Mouse (Mus musculus) retina, embryonic 14.5 days (tissue): Measurements from ENCODE around the gene AY358078.
"Not testable (repeated sequence)": the region's sequence is repeated elsewhere in the genome, so short reads cannot be mapped to it uniquely, and the experiment has no call there.

Experiments used
- DNase-seq: peaks from one replicate; pipeline ENCODE4 v3.0.0-alpha.2; 2015; ENCODE audit warnings: low spot score

AY358078 gene

DNA sequence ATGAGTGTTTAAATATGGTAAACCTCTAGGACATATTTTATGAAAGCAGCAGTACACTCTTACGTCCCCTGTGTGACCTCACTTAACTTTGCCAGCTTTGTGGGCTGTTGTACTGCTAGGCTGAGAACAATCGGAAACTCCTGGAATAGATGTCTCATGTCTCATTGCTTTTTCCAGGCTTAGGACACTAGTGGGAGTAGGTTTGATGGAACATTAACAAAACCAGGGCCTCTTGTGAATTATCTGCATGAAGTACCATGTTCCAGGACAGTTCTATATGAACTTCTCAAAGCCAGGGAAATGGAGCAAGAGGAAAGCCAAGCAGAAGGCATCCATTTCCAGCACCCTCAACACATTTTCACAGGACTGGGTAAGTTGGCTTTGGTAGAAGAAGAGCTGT lies at the start of gene AY358078:
TSS of gene AY358078 (plus strand) at position 301 of the 400 bp plus-strand sequence.
- no peak for DNase-seq

DNA sequence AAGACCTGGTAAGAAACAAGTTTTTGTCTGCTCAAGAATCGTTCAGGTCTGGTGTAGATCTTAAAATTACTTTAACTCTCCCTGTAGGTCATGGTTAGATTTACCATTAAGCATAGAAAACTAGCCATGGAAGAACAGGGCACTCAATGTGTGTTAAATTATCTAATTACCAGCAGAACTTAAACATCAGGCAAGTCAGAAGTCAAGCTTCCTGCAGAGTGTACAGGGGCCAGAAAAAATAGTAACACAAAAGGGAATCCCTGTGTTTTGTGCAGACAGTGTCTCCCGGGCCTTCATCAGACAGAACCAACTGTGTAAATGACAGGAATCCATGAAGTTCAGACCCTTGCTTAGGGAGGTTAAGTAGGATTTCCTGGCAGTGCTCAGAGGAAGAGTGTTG lies 43.9 kb upstream of the AY358078 start:
- DNase-seq: no peak

DNA sequence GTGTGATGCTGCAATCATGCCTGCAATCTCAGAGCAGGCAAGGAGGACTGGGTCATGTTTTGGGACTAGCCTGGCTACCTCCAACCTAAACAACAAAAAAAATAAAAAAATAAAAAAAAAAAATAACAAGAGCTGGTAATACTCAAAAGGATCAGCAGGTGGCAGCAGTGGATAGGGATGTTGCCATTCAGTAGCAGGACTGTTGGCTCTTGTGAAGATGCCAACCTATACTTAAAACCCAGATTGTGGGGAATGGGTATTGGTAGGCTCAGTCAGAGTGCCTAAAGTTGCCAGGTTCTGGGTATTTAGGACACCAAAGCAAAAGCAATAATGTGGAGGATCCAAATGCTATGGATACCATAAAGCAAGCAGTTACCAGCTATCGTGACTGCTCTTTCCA lies 28.5 kb upstream of the AY358078 start:
- peak; percentile 34 for DNase-seq

DNA sequence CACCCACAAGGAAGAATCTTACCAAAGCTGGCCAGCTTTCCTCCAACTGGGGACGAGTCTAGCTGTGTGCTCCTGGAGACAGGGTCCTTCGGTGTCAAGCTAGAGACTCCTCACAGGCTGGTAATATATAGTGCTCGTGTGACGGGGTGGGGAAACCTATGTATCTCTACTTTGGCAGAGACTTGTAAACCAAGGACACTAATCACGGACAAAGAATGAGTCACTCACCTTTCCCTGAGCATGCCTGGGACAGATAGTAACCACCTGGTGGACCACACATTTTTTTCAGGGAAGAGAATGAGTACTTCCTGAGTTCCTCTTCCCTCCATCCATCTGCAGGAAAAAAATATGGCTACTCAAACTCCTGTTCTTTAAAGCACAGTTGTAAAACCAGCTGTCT lies 26.4 kb upstream of the AY358078 start, which contains the start of gene Ang4:
TSS of gene Ang4 (minus strand) at position 101 of the 400 bp plus-strand sequence.
- DNase-seq: no peak

DNA sequence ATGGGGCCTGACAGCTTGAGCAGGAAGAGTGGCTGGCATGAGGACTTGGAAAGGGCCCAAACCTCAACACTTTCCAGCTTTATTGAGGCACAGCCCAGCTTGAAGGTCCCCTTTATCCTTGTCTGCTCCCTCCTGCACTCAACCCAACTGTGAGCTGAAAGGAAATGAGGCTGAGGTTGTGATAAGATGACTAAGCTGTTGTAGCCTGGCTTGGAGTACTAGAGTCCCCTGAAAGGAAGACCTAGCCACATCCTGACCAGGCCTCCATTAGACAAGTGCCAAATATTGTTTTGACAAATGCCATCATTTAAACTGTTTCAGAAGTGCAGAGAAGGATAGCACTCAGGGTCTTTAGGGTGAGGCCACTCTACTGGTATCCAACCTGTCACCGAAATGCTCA lies 22.1 kb upstream of the AY358078 start:
- no peak for DNase-seq

DNA sequence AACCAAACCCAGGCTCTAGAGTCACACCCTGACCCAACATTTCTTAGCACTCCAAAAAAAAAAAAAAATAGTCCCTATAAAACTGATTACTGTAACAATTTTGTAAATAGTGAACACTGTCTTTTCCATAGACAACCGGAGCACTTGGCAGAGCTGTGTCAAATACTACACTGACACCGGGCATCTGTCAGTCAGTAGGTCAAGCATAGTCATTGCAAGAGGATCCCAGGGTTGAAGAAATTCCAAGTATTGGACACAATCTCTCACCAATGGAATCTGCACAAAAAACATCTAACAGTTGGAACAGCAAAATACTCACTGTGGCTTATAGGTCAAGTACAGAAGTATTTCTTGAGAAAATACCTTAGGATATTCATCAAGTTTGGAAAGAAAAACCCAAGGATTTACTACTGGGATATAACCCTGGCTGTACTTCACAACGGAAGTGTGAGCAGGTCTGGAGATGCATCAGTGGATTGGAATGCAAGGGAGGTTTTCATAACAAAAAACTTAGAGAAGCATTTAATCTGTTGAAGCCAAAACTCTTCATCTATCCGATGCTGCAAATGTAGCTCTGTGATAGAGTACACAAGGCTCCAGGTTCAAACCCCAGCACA lies 20.9 kb upstream of the AY358078 start:
- no peak for DNase-seq

DNA sequence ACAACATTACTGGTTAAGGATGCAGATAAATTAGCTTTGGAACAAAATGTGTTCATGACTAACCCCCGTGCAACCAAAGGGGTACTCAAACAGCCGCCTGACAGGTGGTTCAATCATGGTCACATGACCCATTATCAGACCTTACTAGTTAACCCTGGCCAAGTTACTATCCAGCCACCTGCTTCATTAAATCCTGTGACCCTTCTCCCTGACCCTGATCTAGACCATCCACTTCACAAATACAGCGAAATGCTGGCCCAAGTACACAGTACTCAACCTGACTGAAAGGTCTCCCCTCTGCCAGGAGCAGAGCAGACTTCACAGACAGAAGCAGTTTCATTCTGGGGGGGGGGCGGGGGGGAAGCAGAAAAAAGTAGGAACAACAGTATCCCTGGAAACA lies 13.5 kb upstream of the AY358078 start:
- DNase-seq: no peak

DNA sequence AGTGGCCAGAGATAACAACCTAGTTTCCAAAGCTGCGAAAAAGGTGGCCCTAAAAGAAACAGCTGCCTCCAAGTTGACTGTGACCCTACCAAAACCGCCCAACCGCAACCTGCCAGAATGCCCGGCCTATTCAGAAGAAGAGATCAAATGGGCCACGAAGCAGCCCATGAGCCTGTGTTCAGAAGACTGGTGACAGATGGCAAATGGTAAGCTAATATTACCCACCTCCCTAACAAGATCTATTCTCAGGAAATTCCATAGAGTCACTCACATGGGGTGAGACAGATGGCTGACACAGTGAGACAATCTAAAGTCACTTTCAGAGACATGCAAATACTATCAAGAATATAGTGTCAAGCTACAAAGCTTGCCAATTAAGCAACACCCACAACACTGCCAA lies 12.8 kb upstream of the AY358078 start:
- no peak for DNase-seq

DNA sequence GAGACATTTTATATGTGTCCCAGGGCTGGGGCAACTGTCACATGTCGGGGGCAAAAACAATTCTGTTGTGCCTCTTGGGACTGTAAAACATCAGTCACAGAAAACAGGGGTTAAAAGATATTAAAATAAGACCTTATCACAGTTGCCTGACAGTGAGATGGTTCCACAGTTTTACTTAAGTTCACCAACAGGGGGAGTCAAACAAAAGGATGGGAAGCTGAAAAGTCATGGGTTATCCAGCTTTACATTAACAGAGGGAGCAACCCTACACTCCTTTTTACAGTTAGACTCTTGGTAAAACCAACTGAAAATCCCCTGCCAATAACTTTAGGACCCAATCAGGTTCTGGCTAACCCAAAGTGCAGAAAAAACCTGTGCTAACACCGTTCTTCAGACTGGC lies 10.7 kb upstream of the AY358078 start:
- DNase-seq: peak; percentile 46

DNA sequence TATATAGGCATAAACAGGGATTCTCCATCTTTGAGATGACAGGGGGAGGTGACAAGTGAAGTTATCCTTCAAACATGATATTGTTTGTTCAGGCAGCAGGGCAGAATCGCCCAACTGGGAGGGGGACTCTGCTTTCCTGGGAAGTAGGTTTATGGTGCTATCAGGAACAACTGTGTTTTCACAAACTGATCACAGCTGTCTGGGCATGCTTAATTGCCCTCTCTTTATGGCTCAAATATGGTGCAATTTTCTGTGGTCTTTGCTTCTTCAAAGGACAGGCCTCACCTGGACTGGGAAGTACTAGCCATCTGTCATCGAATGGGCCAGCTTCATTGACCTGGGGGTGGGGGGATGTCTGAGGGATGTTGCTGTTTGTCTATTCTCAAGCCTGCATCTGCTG lies 5.7 kb upstream of the AY358078 start:
- no peak for DNase-seq

DNA sequence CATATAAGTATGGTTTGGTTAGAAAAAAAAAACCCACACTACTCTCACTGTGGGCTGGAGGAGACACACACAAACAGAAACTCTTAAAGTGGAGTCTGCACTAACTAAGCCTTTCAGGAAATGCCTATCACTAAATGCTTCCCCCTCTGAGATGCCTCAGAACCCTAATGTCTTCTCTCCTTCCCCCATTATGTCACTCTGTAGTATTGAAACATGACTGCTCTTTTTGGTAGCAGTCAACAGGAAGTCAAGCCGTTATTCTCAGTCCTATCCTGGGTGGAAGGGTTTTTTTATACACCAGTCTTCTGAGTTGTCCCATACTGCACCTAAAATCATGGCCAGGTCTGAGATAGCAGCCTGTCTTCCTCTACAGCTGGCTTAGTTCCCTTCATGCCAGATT lies 26.8 kb downstream of the AY358078 start:
- no peak for DNase-seq

DNA sequence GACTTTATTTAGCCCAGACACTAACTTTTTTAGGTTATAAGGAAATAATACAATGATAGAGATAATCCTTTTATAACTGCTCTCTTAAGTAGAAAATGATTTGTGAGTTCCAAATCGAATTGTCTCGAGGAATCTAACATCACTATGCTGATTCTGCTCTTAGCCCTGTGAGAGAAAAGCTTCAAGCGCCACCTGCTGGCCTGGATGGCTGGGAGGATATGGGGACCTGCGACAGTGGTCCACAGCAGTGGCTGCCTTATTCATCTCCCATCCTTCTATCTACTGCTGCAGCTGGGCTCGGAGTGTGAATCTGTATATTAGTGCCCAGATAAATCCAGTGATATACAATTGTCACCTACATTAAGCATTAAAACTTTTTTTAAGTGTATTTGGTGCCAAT lies 28.0 kb downstream of the AY358078 start:
- peak; percentile 39 for DNase-seq

DNA sequence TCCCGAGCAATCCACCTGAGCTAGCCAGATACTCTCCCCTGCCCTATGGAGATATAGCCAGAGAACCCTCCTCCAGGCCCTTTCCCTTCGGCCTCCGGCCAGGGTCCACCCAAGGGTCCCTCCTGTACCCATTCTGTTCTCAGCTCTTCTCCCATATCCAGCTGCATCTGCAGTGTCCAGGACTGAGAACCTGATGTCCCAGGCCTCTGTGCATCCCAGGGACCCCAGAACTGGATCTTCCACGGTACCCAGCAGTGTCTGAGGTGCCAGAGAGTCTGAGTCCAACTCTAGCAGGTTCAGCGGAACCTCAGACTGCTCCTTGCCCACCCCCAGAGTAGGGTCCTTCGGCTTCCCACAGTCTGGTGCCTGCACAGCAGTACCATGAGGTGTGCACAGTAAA lies 29.3 kb downstream of the AY358078 start:
- DNase-seq: no peak

DNA sequence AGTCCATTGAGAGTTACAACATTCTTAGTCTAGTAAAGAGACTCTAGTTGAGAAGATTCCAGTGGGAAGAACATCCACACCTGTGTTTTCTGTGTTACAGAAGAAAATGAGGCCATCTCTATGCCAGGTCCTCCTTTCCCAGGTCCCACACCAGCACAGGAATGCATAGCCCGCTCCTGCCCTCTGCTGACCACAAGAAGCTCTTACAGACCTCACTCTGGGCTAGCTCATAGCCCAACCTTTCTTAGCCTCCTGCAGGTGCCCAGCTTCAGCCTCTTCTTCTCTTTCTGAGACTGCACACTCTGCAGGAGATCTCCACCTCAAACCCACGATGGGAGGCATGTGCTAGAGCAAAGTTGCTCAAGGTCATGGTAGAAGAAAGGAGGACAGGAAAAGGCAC lies 38.6 kb downstream of the AY358078 start:
- not testable (repeated sequence) for DNase-seq

DNA sequence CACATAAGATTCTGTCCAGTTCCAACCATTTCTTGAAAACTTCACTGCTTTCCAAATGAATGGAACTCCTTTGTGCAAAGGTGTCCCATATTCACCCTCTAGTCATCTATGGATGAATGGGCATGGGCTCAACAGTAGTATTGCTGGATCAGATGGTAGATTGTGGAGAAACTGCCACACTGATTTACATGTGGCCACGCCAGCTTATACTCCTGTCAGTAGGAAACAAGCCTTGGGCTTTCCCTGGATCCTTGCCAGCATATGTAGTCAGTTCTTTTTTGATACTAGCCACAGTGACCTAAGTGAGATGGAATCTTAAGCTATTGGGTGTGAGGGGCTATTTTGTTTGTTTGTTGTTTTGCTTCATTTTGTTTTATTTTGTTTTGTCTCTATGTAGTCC lies 42.4 kb downstream of the AY358078 start:
- no peak for DNase-seq

DNA sequence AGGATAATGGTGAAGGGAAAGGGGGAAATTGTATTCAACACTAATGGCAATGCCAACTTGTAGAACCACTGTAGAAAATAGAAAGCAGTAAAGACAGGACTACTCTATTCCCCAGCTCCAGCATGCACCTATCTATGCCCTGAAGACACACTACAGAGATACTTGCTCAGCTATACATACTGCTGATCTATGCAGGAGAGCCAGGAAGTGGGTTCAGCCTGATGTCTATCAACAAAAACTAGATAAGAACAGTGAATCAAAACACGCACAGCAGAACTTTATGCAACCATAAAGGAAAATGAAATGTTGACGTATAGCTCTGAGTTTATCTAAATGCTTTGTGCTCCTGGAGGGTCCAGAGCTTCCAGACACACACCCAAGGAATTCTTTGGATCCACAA lies 42.9 kb downstream of the AY358078 start:
- DNase-seq: no peak

DNA sequence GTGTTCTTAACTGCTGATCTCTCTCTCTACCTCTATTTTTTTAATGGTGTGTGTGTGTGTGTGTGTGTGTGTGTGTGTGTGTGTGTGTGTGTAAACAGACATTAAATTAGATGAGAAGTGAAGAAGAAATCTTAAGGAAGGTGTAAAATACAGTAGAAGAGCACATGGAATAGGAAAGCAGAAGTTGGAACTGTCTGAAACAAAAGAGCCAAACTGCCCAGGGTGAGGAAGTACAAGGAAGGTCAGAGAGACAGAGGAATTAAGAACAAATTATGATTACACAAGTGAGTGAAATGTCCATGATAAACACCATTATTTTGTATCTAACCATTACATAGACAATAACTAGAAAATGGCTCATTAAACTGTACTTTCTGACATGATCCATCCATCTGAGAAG lies 44.0 kb downstream of the AY358078 start:
- DNase-seq: no peak

DNA sequence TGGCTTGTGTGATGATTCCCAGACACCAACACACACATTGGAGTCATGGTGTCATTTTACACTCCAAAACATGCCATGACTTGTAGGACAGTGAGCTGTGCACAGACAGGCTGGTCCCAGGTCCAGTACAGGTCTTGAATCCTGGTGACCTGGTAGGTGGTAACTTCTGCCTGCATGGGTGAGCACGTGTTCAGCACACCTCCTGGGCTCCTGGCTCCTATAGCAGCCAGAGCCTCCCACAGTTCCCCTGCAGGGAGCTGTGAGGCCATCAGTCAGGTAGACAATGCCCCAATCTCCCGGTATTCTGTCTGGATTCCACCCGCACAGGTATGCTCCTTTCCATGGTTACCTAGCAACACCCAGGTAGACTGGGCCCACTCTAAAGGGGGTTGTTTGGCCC lies 46.7 kb downstream of the AY358078 start:
- no peak for DNase-seq

DNA sequence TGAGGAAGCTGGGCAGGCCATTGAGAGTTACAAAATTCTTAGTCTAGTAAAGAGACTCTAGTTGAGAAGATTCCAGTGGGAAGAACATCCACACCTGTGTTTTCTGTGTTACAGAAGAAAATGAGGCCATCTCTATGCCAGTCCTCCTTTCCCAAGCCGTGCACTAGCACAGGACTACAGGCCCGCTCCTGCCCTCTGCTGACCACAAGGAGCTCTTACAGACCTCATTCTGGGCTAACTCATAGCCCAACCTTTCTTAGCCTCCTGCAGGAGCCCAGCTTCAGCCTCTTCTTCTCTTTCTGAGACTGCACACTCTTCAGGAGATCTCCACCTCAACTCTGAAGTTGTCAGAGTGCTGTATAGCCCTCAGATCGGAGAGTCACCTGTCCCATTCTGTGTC lies 51.2 kb downstream of the AY358078 start:
- not testable (repeated sequence) for DNase-seq

DNA sequence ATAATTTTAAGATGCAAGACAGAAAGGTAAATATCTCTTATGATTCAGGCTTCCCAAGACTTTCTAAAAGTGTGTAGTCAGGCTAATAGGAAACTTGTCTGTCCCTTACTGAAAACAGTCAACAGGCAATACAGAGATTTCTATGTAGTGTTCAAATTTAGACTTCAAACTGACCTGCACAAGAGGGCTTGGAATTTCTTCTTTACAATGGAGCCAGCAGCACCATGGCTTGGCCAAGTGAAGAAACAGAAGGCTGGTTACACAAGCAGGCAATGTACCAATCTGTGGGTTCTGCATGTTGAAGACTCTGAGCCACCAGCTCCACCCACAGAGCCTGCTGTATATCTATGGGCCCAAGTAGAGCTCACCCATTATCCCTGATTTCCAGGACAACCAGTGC lies 53.6 kb downstream of the AY358078 start, which contains the start of gene Ear6:
TSS of gene Ear6 (plus strand) at position 301 of the 400 bp plus-strand sequence.
- DNase-seq: peak; percentile 0

DNA sequence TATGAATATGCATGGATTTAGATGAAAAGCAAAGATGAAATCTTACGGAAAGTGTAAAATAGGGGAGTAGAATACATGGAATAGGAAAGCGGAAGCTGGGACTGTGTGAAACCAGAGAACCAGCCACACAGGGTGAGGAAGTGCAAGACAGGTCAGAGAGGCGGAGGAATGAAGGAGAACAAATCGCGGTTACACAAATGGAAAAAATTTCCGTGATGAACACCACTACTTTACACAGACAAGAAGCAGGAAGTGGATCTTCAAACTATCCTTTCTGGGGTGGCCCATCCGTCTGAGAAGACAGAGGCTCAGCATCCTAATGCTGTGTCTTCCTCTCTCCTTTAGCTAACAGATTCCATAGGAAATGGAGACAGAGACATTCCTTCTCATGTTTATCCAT lies 55.4 kb downstream of the AY358078 start:
- DNase-seq: not testable (repeated sequence)

DNA sequence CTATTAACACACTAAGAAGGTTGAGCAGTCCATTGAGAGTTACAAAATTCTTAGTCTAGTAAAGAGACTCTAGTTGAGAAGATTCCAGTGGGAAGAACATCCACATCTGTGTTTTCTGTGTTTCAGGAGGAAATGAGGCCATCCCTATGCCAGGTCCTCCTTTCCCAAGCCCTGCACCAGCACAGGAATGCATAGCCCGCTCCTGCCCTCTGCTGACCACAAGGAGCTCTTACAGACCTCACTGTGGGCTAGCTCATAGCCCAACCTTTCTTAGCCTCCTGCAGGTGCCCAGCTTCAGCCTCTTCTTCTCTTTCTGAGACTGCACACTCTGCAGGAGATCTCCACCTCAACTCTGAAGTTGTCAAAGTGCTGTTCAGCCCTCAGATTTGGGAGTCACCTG lies 63.8 kb downstream of the AY358078 start:
- DNase-seq: peak; percentile 49

DNA sequence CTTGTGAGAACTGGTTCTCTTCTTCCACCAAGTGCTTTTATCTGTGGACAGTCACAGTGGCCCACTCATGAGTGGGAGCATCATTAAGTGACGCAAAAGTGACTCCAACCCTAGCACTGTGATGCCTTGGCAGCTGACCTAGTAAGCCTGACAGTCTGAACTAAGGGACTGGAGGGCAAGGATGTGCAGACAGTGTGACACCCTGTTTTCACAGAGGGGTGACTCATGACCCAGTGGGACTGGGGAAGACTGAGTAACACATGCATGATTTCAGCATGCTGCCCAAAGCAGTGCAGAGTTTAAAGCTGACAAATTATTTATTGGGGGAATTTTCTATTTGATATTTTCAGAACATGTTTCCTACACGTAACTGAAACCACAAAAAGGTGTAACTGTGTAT lies 70.9 kb downstream of the AY358078 start:
- no peak for DNase-seq

DNA sequence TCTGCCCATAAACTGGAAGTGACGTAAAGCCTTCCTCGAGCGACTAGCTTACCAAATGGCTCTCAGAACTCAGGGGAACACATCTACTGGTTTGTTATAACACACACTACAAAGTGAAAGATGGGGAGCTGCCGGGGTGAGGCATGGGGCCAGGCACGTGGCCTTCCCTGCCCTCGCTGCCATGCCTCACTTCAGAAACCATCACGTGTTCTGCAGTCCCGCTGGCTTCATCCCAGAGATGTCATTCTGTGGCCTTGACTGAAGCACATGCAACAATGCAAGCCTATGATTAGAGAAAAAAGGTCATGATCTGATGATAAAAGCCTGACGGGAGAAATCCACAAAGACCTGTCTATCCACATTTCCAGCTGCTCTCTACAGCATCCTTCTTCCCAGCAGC lies 71.9 kb downstream of the AY358078 start:
- DNase-seq: no peak
